Mouse (Mus musculus) ovary, postnatal 10 days (tissue): ENCODE results near the gene Plcb2.

Experiments
- DNase-seq: peaks from one replicate; pipeline ENCODE4 v3.0.0; 2022; ENCODE audit warnings: low spot score

The Plcb2 gene

DNA sequence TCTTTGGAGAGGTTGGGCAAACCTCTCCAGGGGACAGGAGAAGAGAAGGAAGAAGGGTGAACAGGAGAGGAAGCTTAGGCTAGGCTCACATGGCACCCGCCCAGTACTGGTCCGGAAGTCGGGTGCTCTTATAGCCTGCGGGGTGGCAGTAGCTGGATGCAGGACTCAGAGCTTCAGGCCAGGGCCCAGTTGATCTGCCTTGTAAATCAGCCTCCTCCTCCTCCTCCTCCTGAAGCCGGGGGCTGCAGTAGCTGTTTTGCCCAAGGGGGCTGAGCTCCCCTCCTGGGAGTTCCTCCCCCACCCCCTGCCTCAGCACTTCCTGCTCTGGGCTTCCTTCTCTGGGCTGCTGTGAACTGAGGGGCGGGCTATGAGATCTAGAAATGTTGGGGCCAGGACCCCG, at the start of gene Plcb2:
Plcb2 (minus strand) TSS at position 102 of the 400 bp plus-strand sequence.
- no peak for DNase-seq

DNA sequence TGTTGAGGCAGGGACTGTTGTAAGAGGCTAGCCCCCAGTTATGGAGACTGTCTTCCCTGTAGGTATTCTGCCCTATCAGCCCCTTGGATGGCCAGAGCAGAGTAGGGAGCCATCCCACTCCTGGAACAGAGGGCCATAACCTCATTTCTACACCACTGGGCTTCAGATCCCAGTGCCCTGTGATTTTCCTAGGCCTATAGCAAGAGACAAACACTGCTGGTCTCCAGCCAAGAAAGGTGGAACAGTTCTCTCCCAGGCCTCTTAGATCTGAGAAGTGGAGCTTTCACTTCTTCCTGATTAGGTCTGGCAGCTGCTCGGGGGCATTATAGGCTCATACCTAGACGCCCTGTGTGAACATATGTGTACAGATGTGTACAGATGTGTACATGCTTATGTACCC, 48.1 kb upstream of the Plcb2 start:
- DNase-seq, result no peak

DNA sequence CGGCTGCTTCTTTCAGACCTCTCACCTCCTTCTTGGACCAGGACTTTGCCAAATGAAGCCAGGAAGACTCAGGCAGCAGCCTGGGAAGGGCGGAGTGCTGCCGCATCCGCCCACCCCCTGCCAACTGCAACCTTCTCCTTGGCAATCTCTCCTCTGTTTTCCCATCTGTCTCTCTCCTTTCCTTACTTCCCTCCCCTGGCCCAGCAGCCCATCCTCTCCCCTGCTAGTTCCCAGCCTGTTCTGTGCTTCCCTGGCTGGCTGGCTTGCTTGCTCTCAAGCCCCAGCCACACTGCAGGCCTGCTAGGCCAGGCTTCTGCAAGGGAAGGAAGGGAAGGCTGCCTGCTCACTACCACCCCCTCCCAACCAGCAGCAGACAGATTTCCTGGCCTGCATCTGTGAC, 47.6 kb upstream of the Plcb2 start:
- no peak for DNase-seq

DNA sequence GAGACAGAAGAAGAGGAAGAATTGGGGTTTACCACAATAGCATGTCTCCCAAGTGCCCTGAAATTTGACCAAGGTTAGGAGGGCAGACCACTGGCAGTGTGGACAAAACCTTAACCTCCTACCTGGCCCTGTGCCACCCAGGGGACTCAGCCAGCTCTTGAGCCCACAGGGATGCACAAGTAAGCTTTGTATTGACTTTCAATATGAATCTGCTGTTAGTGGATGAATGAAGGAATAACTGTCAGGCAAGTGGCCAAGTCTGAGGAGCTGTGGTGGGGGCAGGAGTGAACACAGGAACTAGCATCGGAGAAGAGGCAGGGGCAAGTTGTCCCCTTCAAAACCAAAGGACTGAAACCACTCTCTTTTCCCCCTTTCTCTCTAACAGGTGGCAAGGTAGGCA, 47.2 kb upstream of the Plcb2 start:
- DNase-seq, result no peak

DNA sequence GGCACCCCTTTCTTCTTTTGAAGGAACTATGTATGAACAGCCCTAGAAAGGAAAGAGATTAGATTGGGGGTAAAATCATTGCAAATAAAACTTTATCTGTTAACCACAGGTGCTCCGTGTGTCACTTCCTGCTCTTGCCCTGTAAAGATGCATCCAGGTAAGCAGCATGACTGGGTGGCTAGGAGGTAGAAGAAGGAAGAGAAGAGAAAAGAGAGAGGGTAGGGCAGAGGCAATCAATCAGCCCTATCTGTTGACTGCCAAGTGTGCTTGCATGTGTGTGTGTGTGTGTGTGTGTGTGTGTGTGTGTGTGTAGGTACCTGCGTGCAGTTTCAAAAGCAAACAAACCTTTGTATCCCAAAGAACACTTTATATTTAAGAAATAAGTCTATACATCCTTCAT, 46.3 kb upstream of the Plcb2 start:
- DNase-seq, result no peak

DNA sequence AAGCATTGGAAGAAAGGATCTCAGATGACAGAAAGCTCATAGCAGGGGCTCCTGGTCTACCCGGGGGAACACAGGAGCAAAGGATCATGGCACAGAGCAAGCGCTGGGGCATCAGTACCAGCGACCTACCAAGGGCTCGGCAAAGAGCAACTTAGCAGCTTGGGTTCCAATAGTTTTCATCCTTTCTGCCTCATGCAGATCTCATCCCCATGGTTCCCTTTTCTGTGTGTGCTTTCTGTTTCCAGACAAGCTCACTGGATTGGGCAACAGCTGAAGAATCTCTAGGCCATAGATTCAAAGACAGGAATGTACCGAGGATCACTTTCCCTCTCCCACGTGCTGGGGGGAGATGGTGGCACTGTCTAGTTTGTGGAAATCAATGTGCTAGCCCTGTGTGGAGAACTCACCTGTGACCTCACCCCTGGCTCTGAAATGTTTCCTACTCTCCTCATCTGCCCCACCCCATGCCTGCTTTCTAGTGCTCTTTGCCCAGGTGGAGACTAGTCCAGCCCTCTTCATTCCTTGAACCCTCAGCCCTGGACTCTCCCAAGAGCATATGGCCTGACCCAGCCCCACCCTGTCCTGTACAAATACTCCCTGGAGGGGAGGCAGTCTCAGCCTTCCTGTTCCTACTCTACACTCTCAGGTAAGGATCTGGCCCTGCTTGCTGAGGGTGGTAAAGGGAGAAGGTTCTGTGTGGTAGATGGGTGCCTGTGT, 44.1 kb upstream of the Plcb2 start, which contains the start of gene Phgr1:
Phgr1 (plus strand) TSS at position 612 of the 717 bp plus-strand sequence.
- no peak for DNase-seq

DNA sequence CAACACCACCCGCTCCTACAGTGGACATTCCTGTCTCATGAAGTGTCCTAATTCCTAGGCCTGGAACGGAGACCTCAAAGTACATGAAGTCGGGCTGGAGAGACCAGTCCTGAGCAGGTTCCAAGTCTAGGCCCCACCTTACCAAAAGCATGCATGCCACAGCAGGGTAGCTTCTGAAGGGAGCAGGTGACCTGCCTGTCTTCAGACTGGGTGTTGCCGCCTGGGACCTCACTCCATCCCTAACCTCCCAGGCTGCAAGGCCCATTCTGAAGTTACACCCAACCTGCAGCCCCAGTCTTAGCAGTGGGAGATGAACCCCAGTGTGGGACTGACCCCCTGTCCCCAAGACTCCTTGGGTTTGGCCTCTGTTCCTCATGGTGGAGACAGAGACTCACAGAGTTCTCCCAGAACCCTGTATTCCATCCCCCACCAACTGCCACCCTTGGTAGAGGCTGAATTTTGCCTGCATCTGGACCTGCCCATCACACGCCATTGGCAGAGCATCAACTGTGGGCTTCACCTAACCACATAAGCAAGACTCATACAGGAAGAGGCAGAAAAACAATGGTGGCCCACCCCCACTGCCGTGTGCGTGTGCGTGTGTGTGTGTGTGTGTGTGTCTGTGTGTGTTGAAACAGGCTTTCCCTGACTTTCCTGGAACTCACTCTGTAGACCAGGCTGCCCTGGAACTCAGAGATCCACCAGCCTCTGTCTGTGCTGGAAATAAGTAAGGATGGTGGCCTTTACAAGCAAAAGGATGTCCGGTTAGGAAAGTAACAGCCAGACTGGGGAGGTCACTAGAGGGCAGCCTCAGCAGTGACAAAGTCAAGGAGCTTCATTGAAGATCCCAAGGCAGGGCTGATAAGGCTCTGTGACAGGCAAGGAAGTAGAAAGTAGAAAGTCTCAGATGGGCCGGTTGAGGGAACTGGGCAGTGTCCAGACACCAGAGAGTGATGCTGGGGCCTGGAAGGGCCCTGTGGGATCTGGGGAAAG, 38.1 kb upstream of the Plcb2 start:
- DNase-seq, result no peak

DNA sequence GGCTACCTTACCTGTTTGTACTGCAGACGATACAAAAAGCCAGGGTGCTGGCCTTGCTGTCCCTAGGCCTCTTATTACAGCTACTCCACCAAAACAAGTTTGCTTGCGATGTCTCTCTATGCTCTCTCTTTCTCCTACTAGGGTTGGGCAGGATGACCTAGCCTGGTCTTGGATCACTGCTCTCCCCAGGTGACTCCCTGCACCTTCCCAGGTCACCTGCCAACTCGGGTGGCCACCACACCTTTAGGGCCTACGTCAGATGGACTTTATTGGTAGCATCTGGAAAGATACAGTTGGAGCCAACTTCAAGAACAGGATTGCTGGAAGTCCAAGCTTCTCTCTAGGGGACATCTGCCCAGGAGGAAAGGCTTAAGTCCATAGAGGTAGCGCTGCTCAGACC, 36.6 kb upstream of the Plcb2 start:
- no peak for DNase-seq

DNA sequence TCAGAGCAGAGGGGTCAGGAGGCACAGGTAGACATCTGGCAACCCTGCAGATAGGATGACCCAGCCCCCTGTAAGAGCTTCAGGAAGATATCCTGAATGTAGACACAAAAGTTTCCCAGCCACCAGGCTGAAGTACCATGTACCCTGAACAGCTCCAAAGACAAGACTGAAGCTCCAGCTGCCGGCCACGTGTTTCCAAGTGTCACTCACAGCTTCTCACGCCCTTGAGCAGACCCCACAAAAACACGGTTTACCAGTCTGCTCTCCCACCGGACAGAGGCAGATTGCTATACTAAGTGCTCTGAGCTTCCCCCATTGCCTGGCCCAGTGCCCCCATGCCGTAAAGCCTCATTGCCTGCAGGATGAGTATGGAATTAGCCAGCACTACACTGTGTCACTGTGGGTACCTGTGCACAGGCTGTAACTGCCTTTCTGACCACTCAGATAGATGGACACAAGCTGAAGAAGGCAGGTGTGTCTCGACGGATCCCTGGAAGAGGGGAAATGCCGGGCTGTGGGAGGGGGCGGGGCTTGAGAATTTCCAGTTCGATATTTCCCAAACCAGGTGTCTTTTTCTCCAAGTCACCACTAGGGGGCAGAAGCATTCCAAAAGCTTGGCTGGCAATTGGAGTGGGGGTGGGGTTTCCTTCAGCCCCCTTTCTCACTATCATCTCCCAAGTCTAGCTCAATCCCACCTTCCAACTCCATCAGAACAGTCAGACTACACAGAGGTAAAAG, 36.0 kb upstream of the Plcb2 start:
- no peak for DNase-seq

DNA sequence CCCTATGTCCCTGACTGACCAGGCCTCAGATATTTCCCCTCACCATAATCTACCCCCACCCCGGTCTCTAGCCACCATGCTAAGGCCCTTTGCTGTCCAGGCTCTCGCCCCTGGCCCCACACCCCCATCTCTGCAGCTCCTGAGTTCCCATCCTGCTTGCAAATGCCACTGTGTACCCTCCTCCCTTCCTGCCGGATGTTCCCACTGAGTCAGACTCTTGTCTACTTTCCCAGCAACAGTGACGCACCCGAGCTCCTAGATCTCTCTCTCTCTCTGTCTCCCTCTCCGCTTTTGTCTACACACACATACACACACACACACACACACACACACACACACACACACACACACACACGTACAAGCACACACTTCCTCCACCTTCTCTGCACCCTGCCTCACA, 35.2 kb upstream of the Plcb2 start:
- no peak for DNase-seq

DNA sequence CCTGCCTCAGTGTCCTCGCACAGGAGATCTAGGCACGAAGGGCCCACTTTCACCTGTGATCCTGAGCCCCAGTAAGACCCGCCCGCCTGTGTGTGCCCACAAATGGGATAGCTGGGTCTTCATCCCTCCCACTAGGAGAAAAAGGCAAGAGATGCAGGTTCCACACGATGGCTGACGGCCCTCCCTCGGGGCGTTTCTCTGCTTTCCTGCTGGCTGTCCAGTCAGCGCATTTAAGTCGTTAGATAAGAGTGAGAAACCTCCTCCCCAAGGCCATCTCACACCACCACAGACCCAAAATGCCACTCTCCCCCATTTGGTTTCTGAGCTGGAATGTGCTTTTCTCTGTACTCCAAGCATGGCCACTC, 34.5 kb upstream of the Plcb2 start:
- DNase-seq, result no peak

DNA sequence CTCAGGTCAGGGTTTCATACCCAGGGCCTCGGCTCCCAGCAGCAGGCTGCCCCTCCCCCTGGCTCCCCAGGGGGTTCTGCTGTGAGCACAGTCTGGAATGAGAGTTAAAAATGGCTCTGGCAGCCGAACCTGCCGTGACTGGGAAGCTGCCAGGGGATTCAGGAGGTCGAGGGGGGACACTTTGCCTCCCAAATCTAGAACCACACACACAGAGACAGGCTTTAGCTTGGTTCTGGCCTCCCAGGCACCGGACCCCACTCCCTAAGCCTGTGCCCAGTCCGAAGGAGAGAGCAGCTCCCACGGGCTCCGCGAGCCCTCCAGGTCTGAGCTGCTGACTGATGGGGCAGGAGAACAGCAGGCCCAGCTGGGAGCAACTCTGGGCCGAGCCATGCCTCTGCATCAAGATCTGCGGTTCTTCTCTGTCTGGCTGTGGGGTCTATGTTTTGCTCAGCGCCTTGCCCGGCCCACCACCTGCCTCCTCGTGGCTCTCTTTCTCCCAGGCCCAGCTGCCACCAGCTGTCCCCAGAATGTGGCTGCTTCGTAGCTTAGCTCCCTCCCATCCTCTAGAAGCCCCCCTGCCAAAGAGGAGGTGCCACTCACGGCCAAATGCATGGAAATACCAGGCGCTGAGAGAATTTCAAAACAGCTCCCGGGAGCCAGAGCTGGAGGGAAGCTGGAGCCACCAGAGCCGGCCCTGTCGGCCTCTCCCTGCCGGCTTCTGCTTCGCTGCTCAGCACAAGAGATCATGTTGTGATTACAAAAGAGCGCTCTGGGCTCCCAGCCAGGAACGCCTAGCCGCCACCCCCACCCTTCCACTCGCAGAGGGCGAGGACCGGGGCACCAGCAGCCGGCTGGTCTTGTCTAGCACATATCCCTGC, 33.9 kb upstream of the Plcb2 start, which contains the start of gene Ccdc9b:
Ccdc9b (minus strand) TSS at position 756 of the 878 bp plus-strand sequence.
- DNase-seq, result peak; percentile 76

DNA sequence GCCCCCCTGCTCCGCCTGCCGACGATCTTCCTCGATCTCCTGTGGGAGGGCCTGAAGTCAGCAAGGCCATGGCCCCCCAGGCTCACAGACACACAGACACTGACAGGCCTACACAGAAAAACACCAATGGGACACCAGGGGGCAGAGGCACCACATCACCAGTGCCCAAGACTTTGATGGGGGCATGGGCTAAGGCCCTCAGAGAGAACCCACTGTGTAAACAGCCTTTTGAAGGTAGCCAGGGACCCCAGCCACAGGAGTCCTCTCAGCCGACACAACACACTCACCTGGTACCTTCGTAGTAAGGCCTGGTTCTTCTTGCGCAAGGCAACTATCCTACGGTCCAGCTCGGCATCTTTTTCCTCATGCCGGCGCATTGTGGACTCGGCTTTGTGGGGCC, 33.1 kb upstream of the Plcb2 start:
- no peak for DNase-seq

DNA sequence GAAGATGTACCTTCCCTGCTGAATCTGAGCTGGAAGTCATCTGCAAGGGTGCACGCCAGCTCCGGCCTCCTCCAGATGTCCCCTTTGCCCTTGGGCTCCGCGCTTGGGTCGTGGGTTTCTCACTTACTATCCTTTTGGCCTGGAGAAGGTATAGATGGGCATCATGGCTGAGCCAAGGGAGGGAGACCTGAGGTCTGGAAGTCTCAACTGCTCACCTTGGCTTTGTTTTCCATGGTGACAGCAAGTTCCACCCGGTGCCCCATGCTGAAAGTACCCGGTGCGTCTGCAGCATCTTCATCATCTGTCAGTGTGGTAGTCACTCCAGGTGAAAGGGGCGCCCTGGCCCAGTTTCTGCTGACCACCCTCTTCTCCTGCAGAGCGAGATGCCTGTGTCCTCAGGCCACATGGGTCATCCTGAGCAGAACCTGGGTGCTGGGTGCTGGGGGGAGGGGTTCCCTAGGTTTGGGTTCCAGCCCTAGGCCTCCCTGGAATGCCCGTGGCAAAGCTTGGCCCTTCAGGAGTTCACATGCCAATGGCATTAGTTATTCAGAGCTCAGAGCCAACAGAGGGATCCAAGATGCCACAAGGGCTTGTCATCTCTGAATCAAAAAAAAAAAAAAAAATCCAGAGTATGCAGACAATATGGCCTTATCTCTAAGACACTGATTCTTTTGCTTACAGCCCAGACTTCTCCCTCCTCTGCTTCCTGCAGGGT, 32.2 kb upstream of the Plcb2 start:
- DNase-seq, result no peak

DNA sequence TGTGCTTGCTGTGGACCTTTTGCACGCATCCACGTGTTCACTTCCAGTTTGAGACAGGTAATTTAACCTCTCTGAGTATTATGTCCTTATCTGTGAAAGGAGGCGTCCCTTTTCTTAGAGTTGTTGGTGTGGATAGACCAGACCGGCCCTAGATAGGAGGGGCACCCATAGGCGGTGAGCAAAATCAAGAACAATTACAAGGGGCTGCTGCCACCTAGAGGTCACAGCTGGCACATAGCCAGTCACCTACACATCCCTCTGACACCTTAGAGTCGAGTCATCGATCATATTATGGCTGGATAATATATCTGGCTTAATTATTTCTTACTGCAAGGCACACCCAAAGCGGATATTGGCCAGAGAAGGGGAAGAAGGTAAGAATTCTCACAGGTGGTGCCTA, 31.6 kb upstream of the Plcb2 start:
- no peak for DNase-seq

DNA sequence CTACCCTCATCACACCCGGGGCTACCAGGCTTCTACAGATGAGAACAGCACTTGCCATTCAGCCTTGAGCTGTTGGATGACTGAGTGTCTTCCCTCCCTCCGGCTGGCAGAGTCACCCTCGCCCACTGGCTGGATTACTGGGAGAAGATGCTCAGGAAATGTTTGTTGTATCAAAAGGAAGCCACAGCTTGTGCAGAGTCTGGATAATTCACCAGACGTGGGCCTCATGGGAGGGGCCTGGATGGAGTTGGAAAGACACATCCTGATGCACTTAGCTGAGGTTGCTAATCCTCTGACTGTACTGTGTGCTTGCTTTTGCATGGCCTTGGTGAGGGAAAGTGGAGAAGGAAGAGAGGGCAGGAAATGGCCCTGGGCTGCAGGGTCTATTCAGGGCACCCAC, 27.9 kb upstream of the Plcb2 start:
- DNase-seq, result no peak

DNA sequence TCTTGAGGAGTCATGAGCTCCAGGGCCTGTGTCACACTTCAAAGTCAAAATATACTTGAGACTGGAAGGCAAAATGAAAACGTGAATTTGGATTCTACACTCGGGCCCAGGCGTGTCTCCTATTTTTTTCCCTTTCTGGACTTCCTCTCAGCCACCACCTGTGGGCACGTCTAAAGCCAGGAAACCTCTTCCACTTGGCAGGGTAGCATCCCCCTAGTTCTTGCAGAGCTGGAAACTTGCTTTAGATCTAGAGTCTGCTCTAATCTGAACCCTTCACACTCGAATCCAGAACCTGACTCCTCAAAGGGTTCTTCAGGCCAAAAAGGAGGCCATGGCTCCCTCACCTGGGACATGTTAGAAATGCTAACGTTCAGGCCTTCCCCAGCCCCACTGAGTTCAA, 27.2 kb upstream of the Plcb2 start:
- no peak for DNase-seq

DNA sequence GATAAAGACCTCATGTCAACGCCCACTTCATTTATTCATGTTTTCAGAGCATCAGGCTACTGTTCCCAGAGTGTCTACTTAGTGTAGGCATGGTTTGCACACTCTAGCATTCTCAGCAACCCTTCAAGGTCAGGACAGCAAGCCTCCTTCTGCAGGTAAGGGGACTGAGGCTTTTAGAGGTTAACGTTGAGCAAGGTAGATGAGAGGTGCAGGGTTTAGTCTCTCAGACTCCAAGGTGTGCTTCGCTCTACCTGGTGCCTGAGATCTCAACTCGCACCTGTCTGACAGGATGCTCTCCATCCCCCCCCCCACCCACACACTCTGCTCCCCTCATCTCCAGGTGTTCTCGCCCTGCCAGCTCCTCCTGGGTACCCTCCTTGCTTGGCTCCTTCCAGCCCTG, 25.9 kb upstream of the Plcb2 start:
- DNase-seq, result no peak

DNA sequence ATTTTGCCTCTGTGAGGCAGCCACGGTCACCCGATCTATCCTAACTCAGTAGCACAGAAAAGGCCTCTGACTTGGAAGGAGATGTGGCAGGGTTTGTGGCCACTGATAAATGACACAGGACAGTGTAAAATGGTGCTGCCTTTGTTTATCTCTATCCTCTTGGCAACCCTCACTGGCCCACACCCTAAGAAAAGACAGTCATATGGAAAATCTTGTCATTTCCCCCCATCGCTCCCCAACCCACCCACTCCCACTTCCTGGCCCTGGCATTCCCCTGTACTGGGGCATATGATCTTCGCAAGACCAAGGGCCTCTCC, 24.5 kb upstream of the Plcb2 start:
- no peak for DNase-seq

DNA sequence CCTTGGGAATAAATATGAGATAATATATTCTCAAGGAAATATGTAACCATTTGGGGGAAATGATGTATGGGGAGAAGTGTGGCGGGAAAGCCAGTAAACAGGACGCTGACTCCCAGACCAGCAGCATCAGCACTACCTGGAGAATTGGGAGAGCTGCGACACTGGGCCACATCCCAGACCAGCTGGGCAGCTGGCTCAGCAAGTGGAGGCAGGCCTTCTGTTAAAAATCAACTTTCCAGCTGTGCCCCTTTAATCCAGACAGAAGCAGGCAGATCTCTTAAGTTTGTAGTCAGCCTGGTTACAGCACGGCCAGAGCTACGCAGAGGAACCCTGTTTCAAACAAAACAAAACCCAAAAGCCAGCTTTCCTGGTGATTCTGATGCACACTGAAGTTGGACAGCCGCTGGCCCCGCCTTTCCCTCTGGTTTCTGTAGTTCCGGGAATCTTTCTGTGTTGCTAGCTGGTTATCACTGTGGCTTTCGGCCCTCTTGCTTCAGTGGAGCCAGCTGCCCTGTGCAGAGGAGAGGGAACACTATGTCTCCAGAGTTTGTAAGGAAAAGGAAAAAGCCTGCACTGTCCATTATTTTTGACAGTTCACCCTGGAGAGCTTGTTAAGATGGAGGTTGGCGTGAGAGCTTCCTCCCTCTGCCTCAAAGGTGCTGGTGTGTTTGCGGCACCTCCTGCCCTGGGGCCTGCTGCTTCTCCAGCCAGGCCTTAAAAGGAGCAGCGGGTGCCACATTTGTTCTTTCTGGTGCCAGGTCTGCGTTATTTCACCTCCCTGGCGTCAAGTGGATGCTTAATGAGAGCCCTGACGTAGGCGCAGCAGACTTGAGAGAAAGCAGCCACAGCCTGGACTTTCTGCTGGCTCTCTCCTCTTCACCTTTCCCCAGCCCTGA, 23.9 kb upstream of the Plcb2 start:
- DNase-seq, result no peak
